Mouse (Mus musculus) lung, postnatal 4 days (tissue): ENCODE measurements around the gene Mpzl2.

ENCODE experiments used
- DNase-seq, 2 experiments: peaks; one replicate each; pipeline ENCODE4 v3.0.0; 2021

Gene Mpzl2

GRCm38 (mm10) chr9:45039499-45039898 lies at the start of gene Mpzl2:
TSS of gene Mpzl2 (plus strand) at chr9:45039799.
- no peak for DNase-seq

- no peak for DNase-seq
Observed at GRCm38 (mm10) chr9:44991821-44992220, 47.8 kb upstream of the Mpzl2 start.

GRCm38 (mm10) chr9:44992271-44992670 lies 47.3 kb upstream of the Mpzl2 start:
- no peak for DNase-seq

GRCm38 (mm10) chr9:44993268-44993667 lies 46.3 kb upstream of the Mpzl2 start:
- no peak for DNase-seq

GRCm38 (mm10) chr9:44994962-44995361 lies 44.6 kb upstream of the Mpzl2 start:
- no peak for DNase-seq

- no peak for DNase-seq
Observed at GRCm38 (mm10) chr9:44996590-44996989, 43.0 kb upstream of the Mpzl2 start.

GRCm38 (mm10) chr9:44998138-44998537 lies 41.5 kb upstream of the Mpzl2 start:
- DNase-seq: no peak

- no peak for DNase-seq
Observed at GRCm38 (mm10) chr9:44999171-44999570, 40.4 kb upstream of the Mpzl2 start.

- DNase-seq: no peak
Observed at GRCm38 (mm10) chr9:44999776-45000175, 39.8 kb upstream of the Mpzl2 start.

- no peak for DNase-seq
Observed at GRCm38 (mm10) chr9:45000249-45000648, 39.4 kb upstream of the Mpzl2 start.

GRCm38 (mm10) chr9:45007404-45007803 lies 32.2 kb upstream of the Mpzl2 start:
- no peak for DNase-seq

- no peak for DNase-seq
Observed at GRCm38 (mm10) chr9:45008342-45008741, 31.3 kb upstream of the Mpzl2 start.

- DNase-seq: no peak
Observed at GRCm38 (mm10) chr9:45009180-45010078, 30.2 kb upstream of the Mpzl2 start, which contains the start of gene Cd3e. TSS of gene Cd3e (minus strand) at chr9:45009627.

GRCm38 (mm10) chr9:45010461-45010860 lies 29.1 kb upstream of the Mpzl2 start:
- no peak for DNase-seq

- no peak for DNase-seq
Observed at GRCm38 (mm10) chr9:45011291-45011690, 28.3 kb upstream of the Mpzl2 start.

GRCm38 (mm10) chr9:45014879-45015278 lies 24.7 kb upstream of the Mpzl2 start:
- DNase-seq: no peak

- no peak for DNase-seq
Observed at GRCm38 (mm10) chr9:45015841-45016240, 23.8 kb upstream of the Mpzl2 start.

- DNase-seq: no peak
Observed at GRCm38 (mm10) chr9:45018031-45018430, 21.6 kb upstream of the Mpzl2 start.

- DNase-seq: peak in 1 of 2 experiments; percentile 73
Observed at GRCm38 (mm10) chr9:45022800-45023199, 16.8 kb upstream of the Mpzl2 start.

GRCm38 (mm10) chr9:45023638-45024037 lies 16.0 kb upstream of the Mpzl2 start:
- no peak for DNase-seq

GRCm38 (mm10) chr9:45024187-45024586 lies 15.4 kb upstream of the Mpzl2 start:
- DNase-seq: no peak

- DNase-seq: no peak
Observed at GRCm38 (mm10) chr9:45027376-45027775, 12.2 kb upstream of the Mpzl2 start.

- DNase-seq: peak in 1 of 2 experiments; percentile 4
Observed at GRCm38 (mm10) chr9:45030341-45030740, 9.3 kb upstream of the Mpzl2 start.

GRCm38 (mm10) chr9:45032261-45032660 lies 7.3 kb upstream of the Mpzl2 start:
- no peak for DNase-seq

- no peak for DNase-seq
Observed at GRCm38 (mm10) chr9:45034526-45034925, 5.1 kb upstream of the Mpzl2 start.
